Mouse (Mus musculus) neutrophil, adult 5-6 weeks (primary cell): ENCODE data around the gene Tnfrsf9. TPM values are rescaled to one million over a fixed set of nuclear protein-coding genes. Genes with fewer than 3 reads are reported as not detected.
"Not testable (repeated sequence)": the region's sequence is repeated elsewhere in the genome, so short reads cannot be mapped to it uniquely, and the experiment has no call there.

Source experiments
- ATAC-seq: fragments of 151-379, 151-347 bp; 2 replicates; pipeline ENCODE4 v1.8.0; 2017; ENCODE audit warnings: mild to moderate bottlenecking, moderate TSS enrichment; ENCODE audit not compliant: insufficient number of reproducible peaks, poor library complexity, low FRiP score, severe bottlenecking; ENCODE audit errors: extremely low read depth
- total RNA-seq: library from RNA; stranded (forward); fragments of 200-1000 nt; gene quantifications from 2 replicates; pipeline ENCODE4 v1.2.3, GENCODE M21; 2017

Gene Tnfrsf9
- total RNA-seq = 0.23 TPM in 1 of 2 replicates, not detected in the other

DNA sequence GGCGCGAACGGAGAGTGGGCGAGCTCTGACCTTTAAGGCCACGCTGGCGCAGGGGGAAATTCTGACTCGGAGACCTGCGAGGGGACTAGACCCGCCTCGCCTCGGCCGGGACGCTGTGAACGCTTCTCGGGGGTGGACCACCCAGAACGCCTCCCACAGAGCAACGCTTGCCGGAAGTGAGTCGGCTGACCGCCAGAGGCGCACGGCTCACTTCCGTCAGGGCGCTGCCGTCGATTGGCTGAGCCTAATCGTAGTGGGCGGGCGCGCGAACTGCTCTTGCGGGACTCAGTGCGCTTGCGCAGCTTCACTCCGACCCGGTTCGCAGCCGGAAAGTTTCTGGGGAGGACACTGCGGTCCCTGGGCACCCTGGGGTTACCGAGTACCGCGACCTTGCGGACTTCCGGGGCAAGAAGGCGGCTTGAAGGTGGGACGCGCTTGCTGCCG, at the start of gene Tnfrsf9, which contains the start of gene Park7:
Gene Tnfrsf9, plus strand, starts transcription at position 273 of the 444 bp plus-strand sequence.
Gene Park7, minus strand, starts transcription at position 148 of the 444 bp plus-strand sequence.
- peak; percentile 86 for ATAC-seq

DNA sequence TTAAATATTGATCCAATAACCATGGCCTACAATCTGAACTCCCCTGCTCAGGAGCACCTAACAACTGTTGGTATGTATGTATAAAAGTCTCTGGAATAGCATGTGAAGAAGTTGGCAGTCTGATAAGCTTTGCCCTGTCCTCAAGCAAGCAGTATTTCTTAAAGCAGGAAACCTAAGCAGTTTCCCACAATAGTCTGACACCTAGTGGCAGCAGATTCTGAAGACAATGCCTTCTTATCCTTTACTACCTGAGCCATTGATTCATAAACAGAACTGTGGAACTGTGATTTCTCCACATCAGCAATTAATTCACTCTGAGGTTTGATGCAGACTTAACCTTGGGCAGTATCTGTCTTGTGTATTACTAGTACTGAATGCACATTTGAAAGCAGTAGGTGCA, 49.0 kb upstream of the Tnfrsf9 start:
- ATAC-seq = no peak

DNA sequence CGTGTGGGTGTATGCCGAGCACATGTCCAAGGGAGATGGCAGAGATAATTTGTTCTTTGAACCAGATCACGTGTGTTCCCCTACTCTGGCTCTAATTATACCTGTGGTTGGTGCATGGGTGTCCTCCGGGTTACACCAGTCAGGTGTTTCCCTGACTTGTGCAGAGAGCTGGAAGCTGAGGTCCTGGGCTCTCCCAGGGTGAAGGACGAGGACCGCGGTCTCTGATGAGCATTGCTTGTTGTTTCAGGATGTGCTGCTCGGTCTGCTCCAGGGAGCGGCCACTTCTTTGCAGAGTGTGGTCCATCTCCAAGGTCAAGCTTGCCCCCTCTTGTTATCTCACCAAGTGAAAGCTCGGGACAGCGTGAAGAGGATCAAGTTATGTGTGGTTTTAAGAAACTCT, 48.3 kb upstream of the Tnfrsf9 start:
- ATAC-seq = no peak

DNA sequence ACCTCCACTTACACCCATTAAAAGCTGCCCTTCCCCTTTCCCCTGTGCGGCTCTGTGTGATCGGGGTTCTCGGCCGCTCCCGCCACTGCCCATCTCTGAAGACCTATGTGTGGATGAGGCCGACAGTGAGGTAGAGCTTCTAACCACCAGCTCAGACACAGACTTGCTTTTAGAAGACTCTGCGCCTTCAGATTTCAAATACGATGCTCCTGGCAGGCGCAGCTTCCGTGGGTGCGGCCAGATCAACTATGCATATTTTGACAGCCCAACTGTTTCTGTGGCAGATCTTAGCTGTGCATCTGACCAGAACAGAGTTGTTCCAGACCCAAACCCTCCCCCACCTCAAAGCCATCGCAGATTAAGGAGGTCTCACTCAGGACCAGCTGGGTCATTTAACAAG, 47.9 kb upstream of the Tnfrsf9 start:
- no peak for ATAC-seq

DNA sequence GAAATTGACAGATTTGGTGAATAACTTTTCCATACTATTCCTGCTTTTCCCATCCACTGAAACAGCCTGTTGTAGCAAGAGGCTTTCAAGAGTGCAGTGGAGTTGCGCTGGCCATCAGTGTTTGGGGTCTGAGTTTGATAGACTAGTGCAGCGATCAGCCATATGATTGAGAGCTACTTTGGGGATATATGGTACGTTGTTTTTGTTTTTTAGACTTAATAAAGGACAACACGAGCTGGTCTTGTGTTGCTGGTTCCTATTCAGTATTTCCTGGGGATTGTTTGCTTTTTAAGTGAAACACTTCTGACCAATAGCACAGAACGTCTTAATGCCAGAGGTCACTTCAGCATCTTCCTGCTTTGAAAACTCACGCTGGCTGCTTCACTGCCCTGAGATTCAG, 46.2 kb upstream of the Tnfrsf9 start:
- ATAC-seq = no peak

DNA sequence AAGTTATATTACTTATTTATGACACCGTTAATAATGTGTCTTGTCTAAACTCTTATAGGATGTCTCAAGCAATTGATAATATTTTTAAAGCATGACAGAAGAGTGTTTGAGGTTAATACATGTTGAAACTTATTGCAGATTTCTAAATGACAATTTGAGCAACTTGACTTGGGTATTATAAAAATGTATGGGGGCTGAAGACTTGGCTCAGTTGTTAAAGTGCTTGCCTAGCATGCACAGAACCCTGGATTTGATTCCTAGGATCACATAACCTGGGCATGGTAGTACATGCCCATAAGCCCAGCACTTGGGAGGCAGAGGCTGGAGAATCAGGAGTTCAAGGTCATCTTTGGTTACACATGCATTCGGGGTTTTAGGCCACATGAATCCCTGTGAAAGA, 45.5 kb upstream of the Tnfrsf9 start:
- ATAC-seq = no peak

DNA sequence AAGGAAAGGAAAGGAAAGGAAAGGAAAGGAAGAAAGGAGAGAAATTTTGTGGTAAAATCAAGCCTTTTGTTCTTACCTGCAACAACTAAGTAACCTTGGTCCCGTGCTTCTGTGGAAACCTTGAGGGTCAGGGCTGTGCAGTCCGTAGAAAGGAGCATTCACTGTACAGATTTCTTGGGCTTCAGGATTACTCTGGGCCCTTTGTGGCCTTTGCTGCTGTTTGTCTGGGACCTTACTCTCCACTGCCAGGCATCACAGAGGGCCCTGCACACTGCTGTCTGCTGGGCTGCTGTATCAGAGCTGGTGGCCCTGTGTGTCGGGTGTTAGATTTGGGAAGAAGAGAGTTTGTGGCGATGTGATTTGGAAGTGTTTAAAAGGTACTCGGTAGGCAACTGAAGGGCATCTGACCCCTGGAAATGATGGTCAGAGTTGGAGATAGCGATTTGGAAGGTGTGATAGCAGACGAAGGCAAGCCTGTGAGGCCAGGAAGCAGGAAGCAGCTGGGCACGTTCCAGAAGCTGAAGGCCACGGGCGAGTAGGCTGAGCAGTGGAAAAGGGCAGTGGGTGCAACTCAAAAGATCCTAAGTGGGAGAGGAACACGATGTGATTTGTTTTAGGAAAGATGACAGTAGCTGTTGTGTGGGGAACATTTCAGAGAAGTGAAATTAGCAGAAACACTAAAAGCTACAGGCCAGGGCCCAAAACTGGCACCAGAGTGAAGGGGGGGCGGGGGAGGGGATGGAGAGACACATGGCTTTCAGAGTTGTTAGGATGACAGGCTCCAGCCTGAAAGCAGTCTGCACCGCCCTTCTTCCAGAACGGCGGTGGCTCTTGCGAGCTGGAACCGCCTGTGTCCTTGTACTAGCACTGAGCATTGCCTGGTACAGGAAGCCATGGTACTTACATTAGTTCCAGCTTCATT, 44.8 kb upstream of the Tnfrsf9 start:
- ATAC-seq = no peak

DNA sequence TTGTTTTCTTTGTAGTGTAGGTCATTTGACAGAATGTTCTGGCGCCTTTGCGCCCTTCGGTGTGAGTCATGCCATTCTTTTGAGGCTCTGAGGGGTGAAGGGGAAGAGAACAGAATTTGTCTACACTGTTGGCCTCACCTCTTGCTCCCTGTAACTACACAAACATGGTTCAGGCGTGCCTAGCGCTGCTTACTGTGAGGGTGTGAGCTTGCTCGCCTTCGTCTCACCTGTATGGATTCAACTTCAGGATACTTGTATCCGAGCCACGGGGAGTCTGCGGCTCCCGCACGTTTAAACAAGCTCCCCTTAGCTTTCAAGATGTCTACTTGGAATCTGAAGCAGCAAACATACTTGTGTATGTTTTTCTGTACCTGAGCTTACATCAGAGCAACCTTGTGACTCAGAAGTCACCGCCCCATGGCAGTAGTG, 43.4 kb upstream of the Tnfrsf9 start:
- ATAC-seq = no peak

DNA sequence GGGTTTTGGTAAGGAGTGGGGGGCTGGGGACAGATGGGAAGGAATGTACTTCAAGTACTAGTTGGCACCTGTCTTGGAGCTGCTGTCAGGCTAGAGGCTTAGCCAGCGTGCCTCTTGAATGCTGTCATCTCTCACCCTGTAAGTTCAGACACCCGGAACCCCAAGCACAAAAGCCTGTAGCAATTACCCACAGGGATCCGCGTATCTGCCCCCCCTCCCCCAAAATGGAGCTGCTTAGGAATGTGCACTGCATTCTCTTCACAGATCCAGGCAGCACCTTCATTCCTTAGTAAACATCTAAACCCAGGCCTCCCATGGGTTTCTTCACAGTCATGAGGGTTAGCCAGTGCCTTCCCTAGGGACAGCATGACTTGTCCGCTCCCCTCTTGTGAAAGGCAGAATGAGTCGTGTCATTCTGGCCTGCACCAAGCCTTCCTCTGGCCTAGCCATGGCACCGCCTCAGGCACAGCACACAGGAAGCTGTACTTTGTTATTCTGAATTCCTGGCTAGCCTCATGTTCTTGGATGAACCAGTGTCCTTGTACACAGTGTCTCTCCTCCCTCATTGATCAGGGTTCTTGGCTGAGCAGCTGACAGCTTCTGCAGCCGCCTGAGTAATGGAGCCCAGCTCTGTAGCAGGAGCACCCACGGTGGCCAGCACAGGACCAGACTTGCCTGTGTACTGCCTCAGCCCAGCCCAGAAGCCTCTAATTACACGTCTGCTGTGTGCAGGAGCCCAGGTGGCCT, 42.8 kb upstream of the Tnfrsf9 start:
- no peak for ATAC-seq

DNA sequence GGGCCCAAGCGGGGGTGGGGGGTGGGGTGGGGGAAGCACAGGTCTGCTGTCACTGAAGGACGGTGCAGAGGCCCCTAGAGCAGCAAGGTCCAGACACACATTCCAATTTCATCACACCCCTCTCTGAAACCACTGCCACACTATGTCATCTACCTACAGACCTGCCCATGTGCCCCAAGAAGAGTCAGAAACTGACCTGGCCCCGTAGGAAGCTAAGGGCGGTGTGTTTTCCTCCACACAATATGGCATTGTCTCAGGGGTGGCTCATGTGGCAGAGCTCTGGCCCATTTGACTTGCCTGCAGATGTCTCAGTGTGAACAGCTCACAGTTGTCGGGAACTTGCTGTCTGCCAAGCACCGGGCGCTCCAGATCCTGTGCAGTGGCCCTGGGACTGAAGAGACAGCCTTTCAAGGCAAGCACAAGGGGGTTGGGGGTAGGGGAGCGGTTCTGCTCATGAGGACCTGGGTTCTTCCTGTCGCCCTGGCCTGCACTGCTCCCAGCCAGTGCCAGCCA, 42.2 kb upstream of the Tnfrsf9 start:
- no peak for ATAC-seq

DNA sequence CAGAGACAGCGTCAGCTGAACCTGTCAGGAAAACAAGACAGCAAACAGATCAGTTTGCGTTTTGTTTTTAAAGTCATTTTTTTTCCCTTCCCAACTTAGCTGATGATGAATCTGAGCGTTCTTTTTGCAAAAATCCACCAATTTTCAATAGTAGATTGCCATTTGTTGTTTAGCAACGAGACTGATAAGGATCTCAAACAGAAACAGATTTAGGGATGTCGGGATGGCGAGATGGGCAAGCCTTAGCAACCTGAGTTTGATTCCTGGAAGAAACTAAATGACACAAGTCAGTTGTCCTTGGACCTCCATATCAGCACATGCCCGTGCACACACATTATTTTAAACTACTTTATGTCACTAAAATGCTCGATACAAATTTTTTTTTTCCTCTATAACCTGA, 41.7 kb upstream of the Tnfrsf9 start:
- ATAC-seq = no peak

DNA sequence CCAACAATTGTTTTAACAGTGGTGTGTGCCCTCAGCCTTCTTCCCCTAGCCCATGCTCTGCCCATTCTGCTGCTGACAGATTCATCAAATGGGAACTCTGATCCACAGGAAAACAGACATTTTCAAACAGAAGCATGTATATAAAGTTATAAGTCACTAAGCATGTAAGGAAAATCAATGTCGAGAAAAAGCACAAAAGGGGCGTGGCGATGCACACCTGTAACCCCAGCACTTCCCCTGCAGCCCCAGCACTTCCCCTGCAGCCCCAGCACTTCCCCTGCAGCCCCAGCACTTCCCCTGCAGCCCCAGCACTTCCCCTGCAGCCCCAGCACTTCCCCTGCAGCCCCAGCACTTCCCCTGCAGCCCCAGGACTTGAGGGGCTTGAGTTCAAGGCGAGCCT, 39.9 kb upstream of the Tnfrsf9 start:
- not testable (repeated sequence) for ATAC-seq

DNA sequence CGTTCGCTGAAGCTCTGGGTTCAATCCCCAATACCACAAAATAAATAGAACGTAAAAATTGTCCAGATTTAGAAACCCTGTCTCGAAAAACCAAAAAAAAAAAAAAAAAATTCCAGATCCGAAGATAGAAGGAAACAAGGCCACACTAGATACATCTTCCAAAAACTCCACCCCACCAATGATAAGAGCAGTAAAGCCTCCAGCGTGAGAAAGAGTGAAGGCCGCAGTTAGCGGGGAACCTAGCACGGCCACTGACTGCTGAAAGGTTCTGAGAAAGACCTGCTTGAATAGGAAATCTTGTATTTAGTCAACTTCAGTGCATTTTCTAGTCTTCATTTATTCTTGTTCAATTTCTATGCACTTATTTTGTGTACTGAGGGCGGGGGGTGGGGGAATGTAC, 39.0 kb upstream of the Tnfrsf9 start:
- ATAC-seq = no peak

DNA sequence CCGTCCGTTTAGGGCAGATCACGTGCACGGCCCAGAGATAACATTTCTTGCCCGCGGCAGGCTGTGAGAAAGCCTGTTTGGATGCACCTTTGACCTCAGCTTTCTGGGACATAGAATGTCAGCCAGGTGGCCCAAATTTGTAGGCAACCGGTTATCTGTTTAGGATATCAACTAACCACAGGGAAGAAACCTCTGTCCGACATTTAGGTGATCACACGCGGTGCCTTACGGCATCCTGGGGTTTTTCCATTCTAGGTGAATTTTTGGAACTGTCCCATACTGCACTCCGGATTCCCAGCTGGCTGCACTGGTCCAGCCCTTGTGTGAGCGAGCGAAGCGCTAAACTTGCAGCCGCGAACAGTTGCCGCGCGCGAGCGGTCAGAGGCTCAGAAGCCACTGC, 34.7 kb upstream of the Tnfrsf9 start:
- no peak for ATAC-seq

DNA sequence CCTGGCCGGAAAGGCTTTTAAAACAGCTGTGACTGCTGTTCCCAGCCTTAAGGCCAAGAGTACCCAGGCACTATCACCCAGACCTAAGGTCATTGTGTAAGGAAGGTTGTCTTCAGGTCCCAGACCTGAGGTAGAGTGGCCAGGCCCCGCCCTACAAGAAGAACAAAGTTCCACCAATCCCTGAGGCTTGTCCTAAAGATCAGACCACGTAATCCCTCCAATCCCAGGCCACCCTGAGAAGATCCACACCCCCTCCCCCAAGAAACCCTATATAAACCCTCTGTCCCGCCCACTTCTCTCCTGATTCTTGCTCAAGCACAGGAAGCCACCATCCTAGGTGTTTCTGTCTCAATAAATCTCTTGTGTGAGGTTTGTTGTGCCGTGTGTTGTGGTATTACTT, 34.0 kb upstream of the Tnfrsf9 start:
- no peak for ATAC-seq

DNA sequence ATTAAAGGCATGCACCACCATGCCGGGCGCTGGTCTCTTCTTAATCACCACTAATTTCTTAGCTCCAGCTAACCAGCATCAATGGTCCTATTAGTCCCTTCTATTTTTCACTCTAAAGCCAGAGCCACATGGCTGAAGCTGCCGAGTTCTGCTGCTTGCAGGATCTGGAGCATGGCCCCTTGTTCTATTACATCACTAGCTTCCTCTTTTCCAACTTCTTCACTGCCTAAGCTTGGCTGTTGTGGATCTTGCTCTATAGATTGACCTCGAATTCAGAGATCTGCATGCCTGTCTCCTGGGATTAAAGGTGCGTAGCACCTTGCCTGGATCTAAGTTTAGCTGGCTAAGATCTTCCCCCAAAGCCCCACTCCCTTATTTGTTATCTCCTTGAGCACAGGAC, 31.7 kb upstream of the Tnfrsf9 start:
- no peak for ATAC-seq

DNA sequence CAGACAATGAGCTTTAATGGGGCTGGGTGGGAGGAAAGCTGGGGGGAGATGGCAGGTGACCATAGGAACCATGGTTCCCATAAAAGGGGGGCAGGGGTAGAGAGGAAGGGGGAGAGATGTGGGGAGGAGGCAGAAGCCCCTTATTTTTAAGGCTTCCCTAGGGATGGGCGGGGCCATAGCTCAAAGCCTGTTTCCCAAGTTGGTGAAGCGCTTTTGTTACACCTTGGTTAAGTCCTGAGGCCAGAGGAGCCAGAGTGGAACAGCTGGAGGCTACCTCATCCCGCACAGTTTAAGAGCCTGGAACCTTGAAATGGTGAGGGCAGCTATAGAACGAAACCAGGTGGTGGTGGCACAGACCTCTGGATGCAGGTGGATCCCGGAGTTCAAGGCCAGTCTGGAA, 26.5 kb upstream of the Tnfrsf9 start:
- no peak for ATAC-seq

DNA sequence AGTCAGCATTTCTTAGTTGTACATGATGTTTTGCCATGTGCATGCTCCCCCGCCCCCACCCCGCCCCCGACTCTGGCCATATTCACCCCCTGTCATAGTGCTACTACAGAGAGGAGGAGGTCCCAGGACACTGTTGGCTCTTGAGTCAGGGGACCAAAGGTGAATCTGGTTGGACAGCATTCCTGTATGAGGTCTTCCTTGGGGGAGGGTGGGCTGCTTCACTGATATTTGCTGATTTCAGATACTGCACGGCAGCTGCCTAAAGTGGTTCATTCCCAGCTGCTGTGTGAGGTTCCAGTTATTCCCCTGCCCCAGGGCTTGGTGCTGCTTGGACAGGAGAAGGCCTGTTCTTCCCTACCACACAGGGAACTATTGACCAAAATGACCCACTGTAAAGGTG, 25.9 kb upstream of the Tnfrsf9 start:
- no peak for ATAC-seq

DNA sequence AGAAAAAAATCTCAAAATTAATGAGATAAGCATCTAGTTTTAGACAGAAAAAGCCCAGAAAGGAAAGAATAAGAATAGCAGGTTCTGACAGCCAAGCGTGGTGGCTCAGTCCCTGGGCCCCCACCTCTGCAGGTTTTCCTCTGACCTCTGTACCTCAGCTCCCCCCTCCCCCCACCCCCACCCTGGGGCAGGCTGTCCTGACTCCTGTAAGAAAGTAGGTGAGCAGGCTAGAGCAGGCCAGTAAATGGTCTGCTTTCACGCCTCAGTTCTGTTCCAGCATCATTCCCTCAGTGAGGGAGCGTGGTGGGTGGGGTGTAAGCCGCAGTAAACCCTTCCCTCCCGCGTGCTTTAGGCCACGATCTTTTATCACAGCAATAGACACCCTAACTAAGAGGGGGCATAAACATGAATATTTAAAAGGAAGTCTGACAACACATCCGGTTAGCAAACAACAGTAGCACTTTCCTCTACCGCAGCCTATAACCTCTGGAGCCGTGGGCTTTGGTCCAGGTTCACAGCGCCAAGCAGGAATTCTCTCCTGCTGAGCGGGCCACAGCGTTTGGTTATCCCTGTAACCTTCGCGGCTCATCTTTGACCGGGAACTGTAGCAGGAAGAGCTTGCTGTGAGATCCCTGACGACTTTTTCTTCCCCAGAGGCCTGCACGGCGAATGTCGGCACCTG, 24.9 kb upstream of the Tnfrsf9 start:
- ATAC-seq = no peak
